Comparison of ENCODE assay signal across 9 mouse cellular contexts in genomic region chr5:149526467-149526951, GRCm38 (mm10). TPM values are rescaled to one million over a fixed set of nuclear protein-coding genes. Genes with fewer than 3 reads are reported as not detected.
DNase-seq lines count a peak whose midpoint lies in the region; ATAC-seq and TF ChIP-seq lines count a peak whose summit lies in the region.
"Had no signal": no experiment of that assay in that cellular context is flagged by ENCODE, and none has a peak within 500 bp of the region (broad histone marks: within the 10 kb centered on the region; RNA-seq: fewer than 3 reads in every experiment).

No protein-coding gene starts in this region.

- TF ChIP-seq CTCF in lung, adult 2 months (IDR thresholded peaks at IDR 0.05; ENCODE audit: insufficient read depth, low read length) = no peak

- ATAC-seq in activated CD4-positive, CD25-positive, alpha-beta regulatory T cell, adult 4 months = peak; percentile 83
- ATAC-seq in hindbrain, embryonic 13.5 days (ENCODE audit: low FRiP score) = no peak
- no peak for ATAC-seq in megakaryocyte-erythroid progenitor cell, adult 5-6 weeks (replicated peaks; ENCODE audit: low FRiP score, low TSS enrichment, poor library complexity, severe bottlenecking)

- TF ChIP-seq POLR2A in lung, adult 2 months (IDR thresholded peaks at IDR 0.05; ENCODE audit: borderline replicate concordance, extremely low read depth, low read depth, low read length) = no peak

- H3K4me1 ChIP-seq in hindbrain, embryonic 13.5 days (replicated peaks) = peaks cover 62% of the 10 kb centered on the region
- H3K4me1 ChIP-seq in lung, adult 2 months (ENCODE audit: control insufficient read depth, insufficient read depth, low read length) = peaks cover 2% of the 10 kb centered on the region

- H3K9ac ChIP-seq in hindbrain, embryonic 13.5 days = no peak overlapping the region
- H3K9ac ChIP-seq: embryonic facial prominence, embryonic 12.5 days had no signal

- H3K27ac ChIP-seq in hindbrain, embryonic 13.5 days = peak overlapping the region; percentile 69
- H3K27ac ChIP-seq: embryonic facial prominence, embryonic 12.5 days had no signal

- peak overlapping the region; percentile 19; the same call in 1 of the 2 replicates for H3K4me2 ChIP-seq in hindbrain, embryonic 13.5 days
- H3K4me2 ChIP-seq: embryonic facial prominence, embryonic 12.5 days had no signal

- no peaks in the 10 kb centered on the region for H3K9me3 ChIP-seq in hindbrain, embryonic 13.5 days
- H3K9me3 ChIP-seq: embryonic facial prominence, embryonic 12.5 days had no signal

- H3K36me3 ChIP-seq in hindbrain, embryonic 13.5 days = no peaks in the 10 kb centered on the region
- H3K36me3 ChIP-seq: embryonic facial prominence, embryonic 12.5 days had no signal

- no peaks in the 10 kb centered on the region for H3K27me3 ChIP-seq in hindbrain, embryonic 13.5 days
- H3K27me3 ChIP-seq: embryonic facial prominence, embryonic 12.5 days had no signal

- 40% methylated on average over 10 of the region's 10 CpGs for WGBS in hindbrain, embryonic 13.5 days
- WGBS in lung, adult 2 months = 14% methylated on average over 10 of the region's 10 CpGs

- peak; percentile 90 for DNase-seq in retina, postnatal 1 day
- DNase-seq in retina, embryonic 14.5 days (ENCODE audit: low spot score) = no peak
- peak; percentile 28 for DNase-seq in gastrocnemius, adult 18-20 months (ENCODE audit: low spot score)
- DNase-seq in lung, adult 2 months = peak; percentile 5
- DNase-seq in ovary, postnatal 36 days (ENCODE audit: low spot score) = peak; percentile 25

- no peak overlapping the region for H3K4me3 ChIP-seq in hindbrain, embryonic 13.5 days
- peak overlapping the region; percentile 38 for H3K4me3 ChIP-seq in lung, adult 2 months (replicated peaks; ENCODE audit: extremely low read depth, low read depth, low read length)
- H3K4me3 ChIP-seq: embryonic facial prominence, embryonic 12.5 days had no signal

RNA-seq across cellular contexts. Expression of gene Wdr95, which starts 2.0 kb away (rescaled TPM):
- polyA plus RNA-seq in activated CD4-positive, CD25-positive, alpha-beta regulatory T cell, adult 4 months (2017; shearing (Covaris generic)) = not detected
- total RNA-seq in gastrocnemius, adult 18-20 months (2021) = not detected
- 0.10 and 0.84 TPM in 2 replicates for polyA plus RNA-seq in hindbrain, embryonic 13.5 days (2015; fragmentation: Nextera tagmentation; extraction: Ambion mirVana)
- 0.89 and 1.9 TPM in 2 replicates for polyA plus RNA-seq in lung, adult 2 months (2012; rRNA removed)
- total RNA-seq in megakaryocyte-erythroid progenitor cell, adult 5-6 weeks (2014; fragmentation: Nextera tagmentation) = 0.15 TPM in 1 of 2 replicates, not detected in the other
- not detected in 2 replicates for total RNA-seq in megakaryocyte-erythroid progenitor cell, adult 5-6 weeks (2017)
